Mouse (Mus musculus): ENCODE data around the gene Ap3m1. TPM values are rescaled to one million over a fixed set of nuclear protein-coding genes. Genes with fewer than 3 reads are reported as not detected.

The Ap3m1 gene
- polyA plus RNA-seq, 1 experiment from 2014 or later, result 77.8 TPM

- H3K4me3 ChIP-seq, result no peak overlapping the region
Observed at GRCm38 (mm10) chr14:21086827-21087351, 34.6 kb upstream of the Ap3m1 start.

GRCm38 (mm10) chr14:21086106-21086505 lies 33.8 kb upstream of the Ap3m1 start:
- Histone ChIP-seq H3K27ac (no peak overlapping the region), H3K4me3 (no peak overlapping the region), H3K27me3 (no peaks in the 10 kb centered on the region), H3K9ac (no peak overlapping the region), H3K4me2 (no peak overlapping the region), H3K9me3 (no peaks in the 10 kb centered on the region), H3K4me1 (peaks cover 49% of the 10 kb centered on the region), H3K36me3 (no peaks in the 10 kb centered on the region)
- WGBS, result 17% methylated on average over 2 of the region's 2 CpGs
- no peak for ATAC-seq (ENCODE audit: borderline replicate concordance, extremely low read depth, low FRiP score, low TSS enrichment)

More at GRCm38 (mm10) chr14:21086827-21087351, 34.6 kb upstream of the Ap3m1 start:
- Histone ChIP-seq H3K4me2 (no peak overlapping the region), H3K9ac (no peak overlapping the region), H3K27me3 (no peaks in the 10 kb centered on the region), H3K36me3 (no peaks in the 10 kb centered on the region), H3K4me1 (peaks cover 44% of the 10 kb centered on the region), H3K9me3 (no peaks in the 10 kb centered on the region), H3K27ac (peak overlapping the region; percentile 66)
- ATAC-seq (ENCODE audit: borderline replicate concordance, extremely low read depth, low FRiP score, low TSS enrichment), result no peak
- 27% methylated on average over 7 of the region's 7 CpGs for WGBS

GRCm38 (mm10) chr14:21085666-21086065 lies 33.4 kb upstream of the Ap3m1 start:
- 68% methylated on average over 5 of the region's 5 CpGs for WGBS
- no peak overlapping the region for H3K27ac ChIP-seq
- H3K9me3 ChIP-seq, result no peaks in the 10 kb centered on the region

DNA sequence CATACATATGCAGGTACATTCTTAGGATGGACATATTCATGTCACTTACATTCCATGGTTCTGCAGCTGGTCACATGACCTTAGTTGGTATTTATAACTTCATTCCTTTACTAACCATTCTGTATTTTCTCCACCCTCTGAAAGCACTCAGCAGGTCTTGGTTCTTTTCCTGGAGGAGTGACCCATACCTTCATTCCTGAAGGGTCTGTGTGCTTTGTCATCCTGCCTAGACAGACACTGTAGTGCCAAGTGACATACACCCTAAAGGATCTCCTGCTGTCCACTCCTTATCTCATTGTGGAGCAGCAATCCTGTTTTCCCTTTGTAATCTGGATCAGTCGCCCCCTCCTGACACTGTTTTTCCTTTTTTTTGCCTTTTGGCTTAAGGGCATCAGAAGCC lies 30.5 kb upstream of the Ap3m1 start:
- H3K27ac ChIP-seq, result no peak overlapping the region
- no peak overlapping the region for H3K4me2 ChIP-seq
- ATAC-seq (ENCODE audit: borderline replicate concordance, extremely low read depth, low FRiP score, low TSS enrichment), result no peak

More at GRCm38 (mm10) chr14:21085666-21086065, 33.4 kb upstream of the Ap3m1 start:
- ATAC-seq (ENCODE audit: borderline replicate concordance, extremely low read depth, low FRiP score, low TSS enrichment), result no peak
- H3K4me3 ChIP-seq, result no peak overlapping the region
- no peaks in the 10 kb centered on the region for H3K27me3 ChIP-seq
- no peak overlapping the region for H3K9ac ChIP-seq
- no peaks in the 10 kb centered on the region for H3K36me3 ChIP-seq
- peaks cover 49% of the 10 kb centered on the region for H3K4me1 ChIP-seq
- no peak overlapping the region for H3K4me2 ChIP-seq

GRCm38 (mm10) chr14:21078511-21078910 lies 26.2 kb upstream of the Ap3m1 start:
- no peak for ATAC-seq (ENCODE audit: borderline replicate concordance, extremely low read depth, low FRiP score, low TSS enrichment)
- Histone ChIP-seq H3K27me3 (no peaks in the 10 kb centered on the region), H3K36me3 (no peaks in the 10 kb centered on the region), H3K27ac (no peak overlapping the region), H3K4me3 (no peak overlapping the region), H3K4me2 (no peak overlapping the region), H3K9me3 (no peaks in the 10 kb centered on the region), H3K9ac (no peak overlapping the region), H3K4me1 (peaks cover 43% of the 10 kb centered on the region)

More for the DNA sequence above, 30.5 kb upstream of the Ap3m1 start:
- Histone ChIP-seq H3K36me3 (no peaks in the 10 kb centered on the region), H3K4me3 (no peak overlapping the region), H3K9ac (no peak overlapping the region), H3K27me3 (no peaks in the 10 kb centered on the region), H3K4me1 (peaks cover 37% of the 10 kb centered on the region), H3K9me3 (no peaks in the 10 kb centered on the region)
- 59% methylated on average over 1 of the region's 1 CpGs for WGBS

DNA sequence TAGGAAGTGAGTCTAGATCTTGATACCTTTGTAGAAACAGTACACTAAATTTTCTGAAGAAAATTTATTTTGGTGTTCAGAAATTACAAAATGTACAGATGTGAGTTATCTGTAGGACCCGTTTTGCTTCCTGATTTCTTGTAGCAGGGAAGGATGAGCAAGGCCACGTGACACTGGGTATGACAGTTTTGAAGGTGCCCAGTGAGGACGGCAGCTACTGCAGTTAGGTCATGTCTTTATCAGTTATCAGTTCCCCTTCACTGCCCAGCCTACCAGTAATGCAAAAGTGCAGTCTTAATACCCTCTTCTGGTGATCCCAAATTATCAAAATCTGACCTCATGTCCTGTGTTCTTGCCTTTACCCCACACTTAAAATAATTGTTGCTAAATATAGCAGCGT lies 25.6 kb upstream of the Ap3m1 start:
- no peak overlapping the region for H3K4me3 ChIP-seq
- no peak for ATAC-seq (ENCODE audit: borderline replicate concordance, extremely low read depth, low FRiP score, low TSS enrichment)
- H3K27me3 ChIP-seq, result no peaks in the 10 kb centered on the region
- peaks cover 43% of the 10 kb centered on the region for H3K4me1 ChIP-seq
- 67% methylated on average over 4 of the region's 4 CpGs for WGBS
- no peak overlapping the region for H3K9ac ChIP-seq
- no peaks in the 10 kb centered on the region for H3K36me3 ChIP-seq
- H3K27ac ChIP-seq, result no peak overlapping the region
- no peaks in the 10 kb centered on the region for H3K9me3 ChIP-seq
- H3K4me2 ChIP-seq, result no peak overlapping the region

DNA sequence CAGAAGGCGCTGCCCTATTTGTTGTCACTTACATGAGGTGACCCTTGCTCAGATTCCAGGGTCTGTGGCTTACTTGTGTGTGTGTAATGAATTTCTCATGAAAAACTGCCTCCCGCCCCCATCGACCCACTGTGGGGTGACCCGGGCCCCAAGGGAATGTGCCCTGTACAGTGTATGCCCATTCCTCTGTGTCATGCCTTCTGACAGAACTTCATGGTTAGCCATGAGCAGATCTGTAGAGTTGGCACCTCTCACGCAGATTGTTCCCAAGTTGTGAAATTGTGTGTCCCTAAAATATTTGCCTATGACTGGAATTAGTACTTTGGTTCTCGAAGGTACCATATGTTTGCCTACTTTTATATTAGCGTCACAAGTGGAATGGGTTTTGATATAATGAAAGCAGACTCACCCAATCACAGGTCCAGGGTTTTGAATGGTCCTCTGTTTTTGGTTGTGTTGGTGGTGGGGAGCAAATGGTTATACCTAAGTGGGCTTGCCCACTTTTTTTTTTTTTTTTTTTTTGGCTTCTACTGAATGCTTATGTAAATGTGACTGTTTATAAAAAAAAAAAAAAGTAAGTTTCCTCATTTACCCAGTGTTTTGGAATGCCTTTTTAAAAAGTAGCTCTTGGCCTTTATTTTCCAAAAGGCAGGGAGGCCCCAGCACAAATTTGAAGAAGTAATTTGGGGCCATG lies 24.3 kb upstream of the Ap3m1 start:
- ATAC-seq (ENCODE audit: borderline replicate concordance, extremely low read depth, low FRiP score, low TSS enrichment), result peak; percentile 13
- H3K9ac ChIP-seq, result peak overlapping the region; percentile 63
- peak overlapping the region; percentile 79 for H3K4me2 ChIP-seq

DNA sequence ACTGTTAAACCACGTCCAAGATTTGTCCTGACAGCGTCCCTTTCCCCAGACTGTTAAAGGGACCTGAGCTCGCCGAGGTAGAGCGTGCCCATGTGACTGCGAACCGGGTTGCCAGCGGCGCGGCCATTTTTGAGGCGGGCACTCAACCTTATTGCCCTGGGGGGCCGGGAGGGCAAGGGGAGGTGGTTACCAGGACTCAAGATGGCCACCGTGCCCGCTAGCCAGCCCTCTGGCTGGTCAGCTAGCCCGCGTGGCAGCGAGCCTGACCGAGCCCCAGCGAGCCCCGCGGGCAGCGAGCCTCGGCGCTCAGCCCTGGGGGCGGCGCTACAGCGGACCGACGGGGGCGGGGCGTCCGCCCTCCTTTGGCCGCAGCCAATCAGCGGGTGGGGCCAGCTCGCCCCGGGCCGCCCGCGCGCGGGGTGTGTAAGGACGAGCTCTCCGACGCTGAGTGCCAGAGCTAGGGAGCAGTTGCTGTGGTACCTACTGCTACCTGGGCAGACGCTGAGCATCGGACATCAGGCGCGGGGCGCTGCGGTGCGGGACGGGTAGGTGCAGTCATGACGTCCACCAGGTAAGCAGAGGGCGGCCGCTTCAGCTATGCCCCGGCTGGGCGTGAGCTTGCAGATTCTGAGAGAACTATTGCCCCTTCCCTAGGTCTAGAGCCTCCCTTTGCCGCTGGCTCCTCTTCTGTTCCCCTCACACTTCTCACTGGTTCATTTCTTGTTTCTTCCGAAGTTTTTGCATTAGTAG lies 23.6 kb upstream of the Ap3m1 start:
- WGBS, result under 1% methylated on average over 57 of the region's 59 CpGs
- H3K4me2 ChIP-seq, result peak overlapping the region; percentile 79
- H3K4me1 ChIP-seq, result peaks cover 38% of the 10 kb centered on the region
- no peaks in the 10 kb centered on the region for H3K36me3 ChIP-seq
- H3K27ac ChIP-seq, result peak overlapping the region; percentile 92
- peak overlapping the region; percentile 61 for H3K4me3 ChIP-seq
- no peaks in the 10 kb centered on the region for H3K9me3 ChIP-seq
- peak; percentile 99 for ATAC-seq (ENCODE audit: borderline replicate concordance, extremely low read depth, low FRiP score, low TSS enrichment)
- H3K9ac ChIP-seq, result peak overlapping the region; percentile 63
- H3K27me3 ChIP-seq, result no peaks in the 10 kb centered on the region

More for the DNA sequence above, 24.3 kb upstream of the Ap3m1 start:
- WGBS, result 28% methylated on average over 7 of the region's 7 CpGs
- H3K4me1 ChIP-seq, result peaks cover 40% of the 10 kb centered on the region
- no peaks in the 10 kb centered on the region for H3K27me3 ChIP-seq
- no peak overlapping the region for H3K27ac ChIP-seq
- peak overlapping the region; percentile 61 for H3K4me3 ChIP-seq
- no peaks in the 10 kb centered on the region for H3K36me3 ChIP-seq
- no peaks in the 10 kb centered on the region for H3K9me3 ChIP-seq

- Histone ChIP-seq H3K27ac (no peak overlapping the region), H3K36me3 (no peaks in the 10 kb centered on the region), H3K4me3 (peak overlapping the region; percentile 61), H3K4me2 (peak overlapping the region; percentile 79), H3K27me3 (no peaks in the 10 kb centered on the region), H3K9ac (0 out of 2 replicates have a peak overlapping the region, but pooled peaks have one; percentile 63), H3K9me3 (no peaks in the 10 kb centered on the region), H3K4me1 (peaks cover 37% of the 10 kb centered on the region)
- WGBS, result 23% methylated on average over 11 of the region's 11 CpGs
- no peak for ATAC-seq (ENCODE audit: borderline replicate concordance, extremely low read depth, low FRiP score, low TSS enrichment)
Observed at GRCm38 (mm10) chr14:21074398-21075320, 22.4 kb upstream of the Ap3m1 start.

GRCm38 (mm10) chr14:21073981-21074380 lies 21.7 kb upstream of the Ap3m1 start:
- H3K9ac ChIP-seq, result no peak overlapping the region
- WGBS, result 52% methylated on average over 3 of the region's 3 CpGs

DNA sequence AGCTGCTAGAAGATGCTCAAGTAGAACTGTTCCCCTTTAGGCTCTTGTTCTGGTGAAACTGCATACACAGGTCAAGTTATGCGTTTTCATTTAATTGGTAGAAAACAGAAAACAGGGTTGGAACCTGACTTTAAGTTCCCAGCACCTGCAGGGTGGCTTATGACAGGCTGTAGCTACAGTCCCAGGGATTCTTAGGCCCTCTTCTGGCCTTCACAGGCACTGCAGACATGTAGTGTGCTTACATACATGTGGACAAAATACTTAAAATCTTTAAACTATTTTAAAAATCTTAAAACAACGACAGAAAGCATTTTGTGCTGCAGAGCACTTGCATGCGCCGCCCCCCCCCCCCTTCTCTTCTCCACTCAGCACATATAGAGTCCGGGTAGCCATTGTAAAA lies 17.3 kb upstream of the Ap3m1 start:
- Histone ChIP-seq H3K9me3 (no peaks in the 10 kb centered on the region), H3K4me2 (no peak overlapping the region), H3K4me3 (no peak overlapping the region), H3K9ac (no peak overlapping the region), H3K36me3 (no peaks in the 10 kb centered on the region), H3K4me1 (peaks cover 24% of the 10 kb centered on the region), H3K27me3 (no peaks in the 10 kb centered on the region), H3K27ac (no peak overlapping the region)
- 76% methylated on average over 5 of the region's 5 CpGs for WGBS
- no peak for ATAC-seq (ENCODE audit: borderline replicate concordance, extremely low read depth, low FRiP score, low TSS enrichment)

More at GRCm38 (mm10) chr14:21073981-21074380, 21.7 kb upstream of the Ap3m1 start:
- Histone ChIP-seq H3K9me3 (no peaks in the 10 kb centered on the region), H3K36me3 (no peaks in the 10 kb centered on the region), H3K4me1 (peaks cover 32% of the 10 kb centered on the region), H3K4me3 (no peak overlapping the region), H3K27me3 (no peaks in the 10 kb centered on the region), H3K4me2 (no peak overlapping the region), H3K27ac (0 out of 2 replicates have a peak overlapping the region, but pooled peaks have one; percentile 13)
- ATAC-seq (ENCODE audit: borderline replicate concordance, extremely low read depth, low FRiP score, low TSS enrichment), result no peak
